Mouse (Mus musculus) embryonic fibroblast, embryonic 13.5 days (primary cell): ENCODE measurements around the gene Flnc. TPM values are rescaled to one million over a fixed set of nuclear protein-coding genes. Genes with fewer than 3 reads are reported as not detected.

Experiments used
- H3K27ac ChIP-seq: 2 replicates; pipeline ENCODE4 v1.5.1; 2012; ENCODE audit warnings: low read length, control low read depth, inconsistent platforms; ENCODE audit not compliant: insufficient read depth
- H3K4me1 ChIP-seq: 2 replicates; pipeline ENCODE4 v1.6.1; 2011; ENCODE audit warnings: low read length; ENCODE audit not compliant: control insufficient read depth, insufficient read depth
- H3K4me3 ChIP-seq: 2 replicates; pipeline ENCODE4 v1.5.1; 2011; ENCODE audit warnings: mild to moderate bottlenecking, control low read depth, low read length; ENCODE audit not compliant: insufficient read depth
- CTCF ChIP-seq: IDR thresholded peaks from 2 replicates; pipeline ENCODE4 v1.5.1; 2011; ENCODE audit warnings: mild to moderate bottlenecking, control low read depth, low read length, moderate library complexity, borderline replicate concordance; ENCODE audit not compliant: insufficient read depth
- POLR2A ChIP-seq: IDR thresholded peaks from 2 replicates; pipeline ENCODE4 v1.6.1; 2011; ENCODE audit warnings: low read depth, mild to moderate bottlenecking, control low read depth, low read length, moderate library complexity
- polyA plus RNA-seq: library from polyadenylated mRNA; stranded (reverse); fragments of >200 nt; gene quantifications from 2 replicates; pipeline ENCODE4 v1.2.4, GENCODE M21; 2011; ENCODE audit warnings: low read depth; ENCODE audit not compliant: missing spikeins, insufficient read length

Flnc gene
- polyA plus RNA-seq, 1 experiment, result 107 TPM

- H3K4me1 ChIP-seq, result no peaks in the 10 kb centered on the region; the same call in 1 of the 2 replicates
- H3K4me3 ChIP-seq, result no peak overlapping the region
- no peak for TF ChIP-seq POLR2A
- TF ChIP-seq CTCF, result no peak
- no peak overlapping the region for H3K27ac ChIP-seq
Measured at GRCm38 (mm10) chr6:29439789-29440188, 6.7 kb downstream of the Flnc start.

- no peak for TF ChIP-seq POLR2A
- peak; percentile 43; the same call in 1 of the 2 replicates for TF ChIP-seq CTCF
- Histone ChIP-seq H3K4me3 (no peak overlapping the region), H3K4me1 (no peaks in the 10 kb centered on the region), H3K27ac (no peak overlapping the region)
Measured at GRCm38 (mm10) chr6:29444773-29445172, 11.7 kb downstream of the Flnc start.

DNA sequence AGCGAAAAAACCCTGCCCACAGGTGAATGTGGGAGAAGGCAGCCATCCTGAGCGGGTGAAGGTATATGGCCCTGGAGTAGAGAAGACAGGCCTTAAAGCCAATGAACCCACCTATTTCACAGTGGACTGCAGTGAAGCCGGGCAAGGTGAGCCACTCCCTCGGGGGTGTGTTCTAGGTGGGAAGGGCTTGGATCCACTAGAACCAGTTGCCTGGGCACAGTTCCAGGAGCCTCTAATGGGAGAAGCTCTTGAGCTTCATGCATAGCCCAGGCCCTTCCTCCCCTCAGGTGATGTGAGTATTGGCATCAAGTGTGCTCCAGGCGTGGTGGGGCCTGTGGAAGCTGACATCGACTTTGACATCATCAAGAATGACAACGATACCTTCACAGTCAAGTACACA, 12.3 kb downstream of the Flnc start:
- H3K4me1 ChIP-seq, result no peaks in the 10 kb centered on the region
- H3K4me3 ChIP-seq, result no peak overlapping the region
- no peak for TF ChIP-seq CTCF
- no peak overlapping the region for H3K27ac ChIP-seq

GRCm38 (mm10) chr6:29449858-29450257, 16.8 kb downstream of the Flnc start:
- TF ChIP-seq POLR2A (no peak), CTCF (no peak)

DNA sequence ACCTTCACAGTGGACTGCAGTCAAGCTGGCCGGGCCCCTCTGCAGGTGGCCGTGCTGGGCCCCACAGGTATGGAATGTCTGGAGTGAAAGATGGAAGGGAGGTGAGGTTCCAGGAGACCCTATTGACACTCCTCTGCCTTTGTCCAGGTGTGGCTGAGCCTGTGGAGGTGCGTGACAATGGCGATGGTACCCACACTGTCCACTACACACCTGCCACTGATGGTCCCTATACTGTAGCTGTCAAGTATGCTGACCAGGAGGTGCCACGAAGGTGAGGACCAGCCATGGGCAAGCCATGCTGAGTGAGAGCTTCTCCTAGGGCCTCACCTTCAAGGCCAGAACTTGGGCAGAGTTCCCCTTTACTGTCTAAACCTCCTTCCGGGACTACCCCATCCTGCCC, 17.6 kb downstream of the Flnc start:
- Histone ChIP-seq H3K4me1 (no peaks in the 10 kb centered on the region), H3K4me3 (no peak overlapping the region), H3K27ac (no peak overlapping the region)
- TF ChIP-seq POLR2A, result no peak
- no peak for TF ChIP-seq CTCF

More at GRCm38 (mm10) chr6:29449858-29450257, 16.8 kb downstream of the Flnc start:
- Histone ChIP-seq H3K27ac (no peak overlapping the region), H3K4me1 (no peaks in the 10 kb centered on the region), H3K4me3 (no peak overlapping the region)

DNA sequence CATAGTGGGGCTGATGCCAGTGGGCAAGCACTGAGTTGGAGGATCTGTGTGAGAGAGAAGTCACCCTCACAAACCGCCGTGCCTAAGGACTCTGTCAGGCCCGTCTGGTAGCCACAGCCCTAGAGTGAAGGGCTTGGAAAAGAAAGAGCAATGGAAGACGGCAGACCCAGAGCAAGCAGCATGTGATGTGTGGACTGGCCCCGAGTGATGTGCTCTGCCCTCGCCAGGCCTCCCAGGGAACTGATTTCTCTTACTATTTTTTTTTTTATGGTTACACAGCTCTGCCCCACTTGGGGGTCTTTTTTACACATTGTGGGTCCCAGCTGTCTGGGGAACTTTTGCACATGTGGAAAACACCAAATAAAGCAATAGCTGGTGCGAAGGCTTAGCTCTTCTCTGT, 28.4 kb downstream of the Flnc start:
- TF ChIP-seq POLR2A, result no peak
- no peak for TF ChIP-seq CTCF

DNA sequence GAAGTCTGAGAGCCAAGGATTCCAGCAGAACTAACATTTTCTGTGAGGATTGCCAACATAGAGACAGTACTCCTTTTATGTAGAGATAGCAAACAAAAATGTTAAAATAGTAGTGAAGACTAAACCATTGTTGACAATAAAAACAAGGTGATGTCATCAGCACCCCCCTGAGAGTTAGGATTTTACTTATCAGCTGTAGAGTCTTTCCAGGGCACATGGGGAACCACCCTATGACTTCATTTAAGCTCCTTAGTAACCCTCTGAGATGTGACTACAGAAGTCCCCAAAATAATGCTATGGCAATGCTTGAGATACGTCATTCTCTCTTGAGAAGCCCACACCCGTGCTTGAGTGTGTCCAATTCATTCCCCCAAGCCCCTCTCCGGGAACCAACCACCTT, 30.3 kb downstream of the Flnc start:
- no peak for TF ChIP-seq POLR2A
- no peak for TF ChIP-seq CTCF
- no peaks in the 10 kb centered on the region for H3K4me1 ChIP-seq
- H3K4me3 ChIP-seq, result no peak overlapping the region
- no peak overlapping the region for H3K27ac ChIP-seq

More for the DNA sequence above, 28.4 kb downstream of the Flnc start:
- no peak overlapping the region for H3K27ac ChIP-seq
- no peaks in the 10 kb centered on the region for H3K4me1 ChIP-seq
- H3K4me3 ChIP-seq, result no peak overlapping the region

- peaks cover 5% of the 10 kb centered on the region for H3K4me1 ChIP-seq
- peak within 1 kb of the TSS; percentile 61 for H3K4me3 ChIP-seq
- H3K27ac ChIP-seq, result no peak within 1 kb of the TSS
- TF ChIP-seq CTCF (no peak), POLR2A (peak; percentile 41; the same call in 1 of the 2 replicates)
Measured at GRCm38 (mm10) chr6:29467583-29468354, 34.7 kb downstream of the Flnc start, which contains the start of gene Atp6v1f. Gene Atp6v1f, plus strand, starts transcription at chr6:29467718.

DNA sequence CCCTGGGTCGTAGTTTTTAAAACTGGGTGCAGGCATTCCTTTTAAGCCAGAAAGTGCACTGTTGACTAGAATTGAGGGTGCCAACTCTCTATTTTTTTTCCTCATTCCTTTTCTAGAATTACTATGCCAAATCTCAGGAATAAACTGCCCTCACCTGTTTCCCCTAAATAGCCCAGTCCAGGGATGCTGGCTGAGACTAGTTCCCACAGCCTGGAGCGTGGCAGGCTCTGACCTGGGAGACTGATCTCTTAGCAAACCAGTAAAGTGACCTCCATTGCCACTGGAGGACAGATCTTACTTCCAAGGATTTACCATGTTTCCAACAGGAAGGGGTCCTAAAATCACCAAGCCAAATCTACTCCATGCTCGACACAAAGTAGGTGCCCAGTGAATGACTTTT, 35.8 kb downstream of the Flnc start:
- TF ChIP-seq CTCF (no peak), POLR2A (no peak)
- H3K4me3 ChIP-seq, result peak overlapping the region; percentile 61
- H3K27ac ChIP-seq, result no peak overlapping the region
- peaks cover 5% of the 10 kb centered on the region for H3K4me1 ChIP-seq

GRCm38 (mm10) chr6:29471137-29471536, 38.1 kb downstream of the Flnc start, which contains the start of gene Atp6v1fnb:
Gene Atp6v1fnb, plus strand, starts transcription at chr6:29471437.
- no peak for TF ChIP-seq CTCF
- TF ChIP-seq POLR2A, result no peak
- peaks cover 5% of the 10 kb centered on the region for H3K4me1 ChIP-seq
- H3K4me3 ChIP-seq, result no peak within 1 kb of the TSS
- H3K27ac ChIP-seq, result no peak within 1 kb of the TSS

GRCm38 (mm10) chr6:29473941-29474691, 41.1 kb downstream of the Flnc start:
- TF ChIP-seq CTCF (no peak), POLR2A (peak; percentile 67)
- H3K4me3 ChIP-seq, result peak overlapping the region; percentile 23

More at GRCm38 (mm10) chr6:29473941-29474691, 41.1 kb downstream of the Flnc start:
- Histone ChIP-seq H3K27ac (no peak overlapping the region), H3K4me1 (peaks cover 2% of the 10 kb centered on the region; the same call in 1 of the 2 replicates)
